Mouse (Mus musculus) left cerebral cortex, adult 2 months (tissue): ENCODE measurements around the gene Cers5. TPM values are rescaled to one million over a fixed set of nuclear protein-coding genes. Genes with fewer than 3 reads are reported as not detected.
A peak's percentile ranks its signal among the peaks of the same experiment; 100 is the strongest.

Source experiments
- DNase-seq, 2 experiments: peaks; one replicate each; pipeline ENCODE4 v3.0.0; 2021 to 2022; ENCODE audit warnings: low spot score in 2 of 2, mixed read lengths in 1 of 2; ENCODE audit errors: extremely low spot score in 1 of 2
- H3K27ac ChIP-seq: fragments of 200-600 bp; 2 replicates; pipeline ENCODE4 v1.8.1; 2022
- H3K4me3 ChIP-seq: fragments of 200-600 bp; 2 replicates; pipeline ENCODE4 v1.8.1; 2022
- CTCF ChIP-seq: fragments of 200-600 bp; IDR thresholded peaks from 2 replicates; pipeline ENCODE4 v1.8.1; 2022; ENCODE audit warnings: antibody characterized with exemption, mild to moderate bottlenecking, moderate library complexity
- intact Hi-C: fragments of 180-260 bp; cut with DNase I; formaldehyde crosslinking; loops from one replicate; pipeline ENCODE4 v1.15.1; 2025
- total RNA-seq, 2 experiments: library from RNA; stranded (reverse); gene quantifications; 2 replicates each; pipeline ENCODE4 v1.2.3; 2021

Gene Cers5
- total RNA-seq, 2 experiments from 2014 or later = 32.3 to 34.7 TPM

DNA sequence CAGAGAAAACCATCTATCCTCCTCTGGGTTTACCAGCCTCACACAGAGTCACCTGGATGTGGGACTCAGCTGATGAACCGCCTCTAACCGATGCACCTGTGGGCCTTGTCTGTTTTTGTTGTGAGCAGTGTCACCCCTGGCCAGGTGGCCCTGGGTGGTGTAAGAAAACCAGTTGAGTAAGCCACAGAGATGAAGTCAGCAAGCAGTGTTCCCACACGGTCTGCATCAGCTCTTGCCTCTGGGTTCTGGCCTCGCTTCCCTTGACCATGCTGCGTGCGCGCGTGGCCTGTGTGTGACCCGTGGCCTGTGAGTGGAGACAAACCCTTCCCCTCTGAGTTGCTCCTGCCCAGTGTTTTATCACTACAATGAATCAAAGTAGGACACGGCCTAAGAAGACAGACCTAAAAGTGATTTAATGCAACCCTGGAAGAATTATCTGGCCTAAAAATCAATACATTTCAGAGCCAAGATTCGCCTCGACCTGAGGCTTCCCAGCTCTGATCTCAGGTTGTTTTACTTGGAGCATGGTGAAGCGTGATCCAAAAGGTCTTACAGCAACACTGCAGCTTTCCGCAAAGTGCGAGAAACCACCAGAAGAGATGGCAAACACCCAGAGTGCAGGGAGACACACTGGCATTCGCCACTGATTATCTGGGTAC lies 6.1 kb upstream of the Cers5 start:
- intact Hi-C loops = loop anchor here (2.0 to 10.0 kb wide), 2 partner anchors 182 to 364 kb away; no protein-coding TSS in a partner anchor
- DNase-seq = no peak
- Histone ChIP-seq H3K27ac (no peak overlapping the region), H3K4me3 (no peak overlapping the region)
- TF ChIP-seq CTCF = no peak

DNA sequence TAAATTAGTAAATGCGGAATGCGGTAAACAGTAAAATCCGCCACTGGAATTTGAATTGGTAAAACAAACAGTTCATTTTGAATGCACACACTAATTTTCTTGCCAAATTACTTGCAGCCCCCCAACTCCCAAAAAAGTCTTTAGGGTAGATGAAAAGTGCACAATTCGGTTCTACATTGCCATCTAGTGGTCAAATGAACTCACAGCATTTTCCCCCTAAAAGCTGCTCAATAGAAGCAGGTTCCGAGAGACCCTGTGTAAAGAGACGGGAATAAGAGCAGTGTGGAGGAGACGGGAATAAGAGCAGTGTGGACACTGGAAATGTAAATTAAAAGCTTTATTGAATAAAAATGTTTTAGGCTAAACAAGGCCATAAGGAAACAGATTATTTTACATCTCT lies 5.5 kb upstream of the Cers5 start:
- no peak overlapping the region for H3K27ac ChIP-seq
- no peak for DNase-seq
- TF ChIP-seq CTCF = peak; percentile 89
- intact Hi-C loops = loop anchor here (2.0 to 10.0 kb wide), 2 partner anchors 181 to 363 kb away; no protein-coding TSS in a partner anchor
- H3K4me3 ChIP-seq = no peak overlapping the region

DNA sequence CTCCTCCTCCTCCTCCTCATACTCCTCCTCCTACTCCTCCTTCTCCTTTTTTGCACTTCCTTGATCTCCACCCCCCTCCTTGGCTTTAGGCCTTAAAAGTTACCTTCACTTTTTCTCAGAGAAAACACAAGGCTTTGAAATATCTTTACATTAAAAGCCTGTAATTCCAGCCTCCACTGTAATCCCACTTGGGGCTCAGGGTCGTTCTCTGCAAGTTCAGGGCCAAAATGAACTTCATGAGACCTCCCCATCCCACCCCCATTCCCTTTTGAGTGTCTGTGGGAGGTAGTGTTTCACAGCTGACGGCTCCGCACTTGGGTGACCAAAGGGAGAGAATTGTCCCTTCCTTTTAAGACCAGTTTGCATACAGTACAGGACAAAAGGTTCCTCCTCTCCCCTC lies 240 bp upstream of the Cers5 start:
- H3K27ac ChIP-seq = no peak overlapping the region
- H3K4me3 ChIP-seq = no peak overlapping the region
- no peak for DNase-seq
- no peak for TF ChIP-seq CTCF
- intact Hi-C loops = loop anchor here (1.0 to 10.0 kb wide), 3 partner anchors 48 to 358 kb away; partner anchors contain the start of gene Cox14

DNA sequence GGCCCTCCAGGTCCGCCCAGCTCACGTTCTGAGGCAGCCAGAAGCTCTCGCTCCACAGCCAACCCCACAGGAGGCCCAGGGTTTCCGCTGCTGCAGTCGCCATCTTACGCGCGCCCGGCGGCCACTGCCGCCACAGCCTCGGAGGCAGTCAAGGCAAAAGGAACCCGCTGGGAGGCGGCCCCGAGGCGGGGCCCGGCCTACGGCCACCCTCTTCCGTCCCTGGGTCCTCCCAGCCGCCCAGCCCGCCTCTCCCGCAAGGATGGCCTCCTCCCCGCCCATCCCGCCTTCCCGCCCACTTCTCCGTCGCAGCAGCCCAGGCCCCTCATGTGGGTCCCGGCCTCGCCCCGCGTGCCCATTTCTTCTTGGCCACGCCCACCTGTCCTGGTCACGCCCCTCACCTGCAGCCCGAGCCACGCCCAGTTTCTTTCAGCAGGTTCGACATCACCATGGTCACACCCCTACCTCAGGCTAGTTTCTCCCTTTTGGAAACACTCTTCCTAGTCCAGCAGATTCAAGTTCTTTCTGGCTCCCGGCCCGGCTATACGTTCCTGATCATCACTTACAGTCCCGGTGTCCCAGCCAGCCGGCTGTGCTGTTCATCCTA lies 306 bp downstream of the Cers5 start:
- peak overlapping the region; percentile 72 for H3K4me3 ChIP-seq
- peak overlapping the region; percentile 93 for H3K27ac ChIP-seq
- intact Hi-C loops = loop anchor here (1.0 to 10.0 kb wide), 3 partner anchors 47 to 358 kb away; partner anchors contain the start of gene Cox14
- TF ChIP-seq CTCF = no peak; the same call in 1 of the 2 replicates
- DNase-seq = peak; percentile 83 to 85

DNA sequence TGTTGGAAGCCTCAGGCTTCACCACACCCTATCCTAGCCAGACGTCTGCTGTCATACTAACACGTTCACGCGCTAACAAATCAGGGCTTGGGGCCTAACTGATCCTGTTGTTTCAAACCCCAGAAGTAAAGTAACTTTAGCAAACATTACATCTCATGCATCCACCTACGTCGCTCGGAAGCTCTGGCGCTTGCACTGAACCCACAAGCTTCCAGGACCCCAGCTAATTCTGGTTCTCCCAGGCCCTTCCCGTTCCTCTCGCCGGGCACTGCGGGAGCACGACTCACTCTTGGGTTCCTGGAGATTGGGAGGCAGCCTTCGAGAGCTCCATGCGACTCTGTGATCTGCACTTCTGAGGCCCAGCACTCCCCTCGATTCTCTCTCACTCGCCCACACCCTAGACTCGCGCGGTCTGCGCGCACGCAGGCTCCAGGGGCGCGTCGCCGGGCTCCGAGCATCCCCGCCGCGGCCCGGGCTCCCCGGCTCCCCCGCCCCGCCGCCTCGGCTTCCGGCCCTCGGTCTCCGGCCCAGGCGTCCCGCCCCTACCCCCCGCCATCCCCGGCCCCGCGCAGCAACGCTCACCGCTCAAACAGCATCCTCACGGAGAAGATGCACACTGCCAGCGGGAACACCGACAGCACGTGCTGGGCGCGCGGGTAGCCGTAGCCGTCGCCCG lies 946 bp downstream of the Cers5 start:
- TF ChIP-seq CTCF = no peak
- peak overlapping the region; percentile 93 for H3K27ac ChIP-seq
- peak overlapping the region; percentile 72 for H3K4me3 ChIP-seq
- intact Hi-C loops = loop anchor here (1.0 to 10.0 kb wide), 3 partner anchors 46 to 357 kb away; partner anchors contain the start of gene Cox14
- DNase-seq = peak; percentile 52 to 59

DNA sequence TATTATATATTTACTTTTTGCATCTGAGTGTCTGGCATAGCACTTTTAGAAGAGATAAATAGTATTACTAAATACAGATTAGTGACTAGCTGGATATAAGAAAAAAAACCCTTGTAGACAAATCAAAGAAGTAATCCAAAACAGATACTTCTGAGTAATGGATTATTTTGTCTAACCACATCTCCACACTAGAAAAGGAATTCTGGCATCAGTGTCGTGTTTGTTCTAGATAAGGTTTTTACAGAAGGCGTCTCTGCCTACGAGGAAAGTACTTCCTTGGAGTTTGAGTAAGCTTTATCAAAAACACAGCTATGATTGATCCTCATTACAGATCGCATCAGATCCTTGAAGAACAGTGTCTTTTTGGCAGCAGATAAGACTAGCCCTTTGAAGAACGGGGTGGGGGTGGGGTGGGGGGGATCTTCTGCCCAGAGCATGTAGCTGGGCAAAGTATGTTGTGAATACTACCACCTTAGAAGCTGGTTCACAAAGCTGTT lies 1.6 kb downstream of the Cers5 start:
- intact Hi-C loops = loop anchor here (5.0 to 10.0 kb wide), 2 partner anchors 274 to 356 kb away; no protein-coding TSS in a partner anchor
- no peak for DNase-seq
- TF ChIP-seq CTCF = no peak
- peak overlapping the region; percentile 93; the same call in 1 of the 2 replicates for H3K27ac ChIP-seq
- peak overlapping the region; percentile 72 for H3K4me3 ChIP-seq

DNA sequence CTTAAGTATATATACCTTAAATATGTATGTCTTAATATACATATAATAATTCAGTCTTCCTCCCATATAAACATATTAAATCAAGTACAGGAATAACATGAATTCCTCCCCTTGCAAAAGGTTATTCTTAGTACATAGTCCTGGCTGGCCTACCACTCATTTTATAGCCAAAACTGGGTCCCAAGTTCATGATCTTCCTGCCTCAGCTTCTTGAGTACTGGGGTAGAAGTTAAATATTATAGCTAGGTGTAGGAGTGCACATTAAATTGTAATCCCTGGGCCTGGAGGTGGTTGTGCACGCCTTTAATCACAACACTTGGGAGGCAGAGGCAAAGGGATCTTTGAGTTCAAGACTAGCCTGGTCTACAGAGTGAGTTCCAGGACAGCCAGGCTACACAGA lies 3.9 kb downstream of the Cers5 start:
- H3K4me3 ChIP-seq = no peak overlapping the region
- no peak overlapping the region for H3K27ac ChIP-seq
- no peak for DNase-seq
- intact Hi-C loops = no loop called here
- no peak for TF ChIP-seq CTCF

DNA sequence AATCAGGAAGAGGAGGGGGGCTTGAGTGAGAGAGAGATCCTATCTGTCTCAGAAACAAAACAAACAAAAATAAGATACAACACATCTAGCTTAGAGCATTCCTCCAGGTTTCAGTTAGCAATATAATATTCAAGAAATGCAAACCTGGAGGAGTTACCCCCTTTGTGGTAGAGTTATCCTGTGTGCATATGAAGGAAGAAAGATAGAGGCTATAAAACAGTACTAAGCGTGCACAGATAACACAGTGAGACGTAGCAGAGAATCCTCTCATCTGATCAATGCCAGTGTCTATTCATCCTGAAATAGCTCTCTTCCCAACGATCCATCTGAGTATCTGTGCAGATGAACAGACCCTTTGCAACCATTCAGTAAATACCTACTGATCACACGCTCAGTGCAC lies 5.2 kb downstream of the Cers5 start:
- intact Hi-C loops = no loop called here
- DNase-seq = no peak
- Histone ChIP-seq H3K4me3 (no peak overlapping the region), H3K27ac (no peak overlapping the region)
- no peak for TF ChIP-seq CTCF

DNA sequence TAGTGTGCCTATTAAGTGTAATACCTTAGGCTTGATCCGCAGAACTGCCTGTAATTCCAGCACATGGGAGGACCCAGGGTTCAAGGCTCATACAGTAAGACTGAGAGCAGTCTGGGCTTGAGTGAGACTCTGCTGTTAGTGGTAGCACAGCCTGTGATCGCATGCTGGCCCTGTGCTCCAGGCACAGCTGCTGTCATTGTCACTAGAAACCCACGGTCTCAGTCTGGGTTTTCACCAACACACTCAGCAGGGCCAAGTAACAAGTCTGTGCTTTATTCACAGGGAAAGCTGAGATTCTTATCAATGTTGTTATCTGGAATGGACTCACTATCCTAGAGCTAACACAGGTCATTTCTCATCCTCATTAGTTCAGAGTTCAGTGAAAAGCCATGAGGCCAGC lies 18.5 kb downstream of the Cers5 start:
- no peak overlapping the region for H3K27ac ChIP-seq
- intact Hi-C loops = no loop called here
- no peak for DNase-seq
- H3K4me3 ChIP-seq = no peak overlapping the region
- TF ChIP-seq CTCF = no peak

DNA sequence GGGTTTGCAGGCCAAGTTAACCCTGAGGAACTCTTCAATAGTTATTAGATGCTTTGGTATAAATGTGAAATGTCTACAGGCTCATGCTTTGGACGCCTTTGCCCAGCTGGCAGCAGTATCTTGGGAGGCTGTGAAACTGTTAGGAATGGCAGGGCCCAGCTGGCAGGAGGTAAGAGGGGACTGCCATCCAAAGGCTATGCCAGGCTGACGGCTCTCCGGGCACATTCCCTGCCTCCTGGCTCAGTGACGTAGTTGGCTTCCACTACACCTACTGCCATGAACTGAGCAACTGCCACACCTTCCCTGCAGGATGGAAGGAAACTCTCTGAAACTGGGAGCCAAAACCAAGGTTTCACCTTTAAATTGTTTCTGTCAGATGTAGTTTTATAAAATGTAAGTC lies 32.5 kb downstream of the Cers5 start:
- TF ChIP-seq CTCF = no peak
- no peak overlapping the region for H3K27ac ChIP-seq
- DNase-seq = no peak
- intact Hi-C loops = no loop called here
- H3K4me3 ChIP-seq = no peak overlapping the region

DNA sequence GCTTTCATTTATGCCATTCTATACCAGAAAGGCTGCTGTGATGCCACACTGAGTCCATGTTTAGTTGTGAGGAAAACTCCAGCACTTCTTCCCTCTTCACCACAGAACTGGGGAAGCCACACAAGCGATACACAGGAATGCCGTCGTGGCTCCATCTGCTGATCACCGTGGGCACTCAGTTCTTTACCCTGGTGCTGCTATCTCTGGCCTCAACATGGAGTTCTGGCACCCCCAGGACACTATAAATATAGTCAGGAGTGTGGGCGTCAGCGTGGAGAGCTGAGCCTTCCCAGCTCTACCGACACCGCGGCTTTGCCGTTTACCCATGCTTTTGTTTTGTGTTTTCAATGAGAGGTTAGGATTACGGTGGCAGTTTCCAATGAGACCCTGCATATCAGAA lies 36.0 kb downstream of the Cers5 start:
- DNase-seq = no peak
- H3K27ac ChIP-seq = no peak overlapping the region
- intact Hi-C loops = no loop called here
- TF ChIP-seq CTCF = no peak
- H3K4me3 ChIP-seq = no peak overlapping the region

DNA sequence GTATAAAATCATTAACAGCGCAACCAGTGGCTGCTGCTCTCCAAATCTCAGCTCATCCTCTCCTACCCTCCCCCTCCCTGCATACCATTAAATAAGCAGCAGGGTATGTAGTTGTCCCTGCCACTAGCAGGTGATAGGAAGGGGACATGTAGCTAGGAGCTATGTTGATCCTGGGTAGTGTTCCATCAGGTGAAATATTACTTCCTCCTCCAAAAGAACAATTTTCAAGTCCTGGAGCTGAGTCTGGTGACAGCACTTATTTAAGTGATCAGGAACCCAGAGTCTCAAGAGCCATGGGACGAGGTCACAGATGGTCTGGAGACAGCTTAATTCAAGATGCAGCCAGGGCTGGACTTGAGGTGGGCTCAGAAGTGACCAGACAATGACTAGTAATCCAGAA lies 37.1 kb downstream of the Cers5 start:
- no peak overlapping the region for H3K27ac ChIP-seq
- intact Hi-C loops = no loop called here
- DNase-seq = peak; percentile 100

More for the DNA sequence above, 37.1 kb downstream of the Cers5 start:
- no peak overlapping the region for H3K4me3 ChIP-seq
- TF ChIP-seq CTCF = peak; percentile 33
